Mouse (Mus musculus): ENCODE results near the gene Mpc1. TPM values are rescaled to one million over a fixed set of nuclear protein-coding genes. Genes with fewer than 3 reads are reported as not detected.

The Mpc1 gene
- polyA plus RNA-seq, 1 experiment: 27.9 TPM

- peaks cover 30% of the 10 kb centered on the region for H3K27me3 ChIP-seq (ENCODE audit: control insufficient read depth, insufficient read depth, insufficient read length)
- peak; percentile 16 for TF ChIP-seq USF1 (IDR thresholded peaks at IDR 0.05; ENCODE audit: low read depth)
- no peak for TF ChIP-seq CTCF (IDR thresholded peaks at IDR 0.05; ENCODE audit: control insufficient read depth, insufficient read depth, insufficient read length)
- H3K79me2 ChIP-seq (ENCODE audit: control insufficient read depth, insufficient read depth): no peaks in the 10 kb centered on the region
- no peaks in the 10 kb centered on the region for H3K79me3 ChIP-seq (ENCODE audit: low read depth)
- H3ac ChIP-seq (ENCODE audit: control insufficient read depth, insufficient read length, low read depth): no peak overlapping the region
- H3K36me3 ChIP-seq (ENCODE audit: control insufficient read depth, insufficient read depth): no peaks in the 10 kb centered on the region
- H3K4me3 ChIP-seq (ENCODE audit: insufficient read depth, poor library complexity, severe bottlenecking): no peak overlapping the region
Measured at GRCm38 (mm10) chr17:8277266-8277665, 5.4 kb upstream of the Mpc1 start.

GRCm38 (mm10) chr17:8278356-8278755 lies 4.3 kb upstream of the Mpc1 start:
- Histone ChIP-seq H3ac (ENCODE audit: control insufficient read depth, insufficient read length, low read depth) (no peak overlapping the region), H3K4me3 (ENCODE audit: insufficient read depth, poor library complexity, severe bottlenecking) (no peak overlapping the region), H3K79me2 (ENCODE audit: control insufficient read depth, insufficient read depth) (no peaks in the 10 kb centered on the region), H3K36me3 (ENCODE audit: control insufficient read depth, insufficient read depth) (no peaks in the 10 kb centered on the region), H3K79me3 (ENCODE audit: low read depth) (no peaks in the 10 kb centered on the region), H3K27me3 (ENCODE audit: control insufficient read depth, insufficient read depth, insufficient read length) (peaks cover 19% of the 10 kb centered on the region)
- TF ChIP-seq MAX (IDR thresholded peaks at IDR 0.05) (no peak), MYOG (IDR thresholded peaks at IDR 0.05; ENCODE audit: control insufficient read depth, extremely low read depth, insufficient read length) (no peak), MYOD1 (IDR thresholded peaks at IDR 0.05; ENCODE audit: control insufficient read depth, insufficient read length, low read depth) (no peak), USF1 (IDR thresholded peaks at IDR 0.05; ENCODE audit: low read depth) (no peak), CEBPB (IDR thresholded peaks at IDR 0.05; ENCODE audit: low read depth) (no peak), FOSL1 (IDR thresholded peaks at IDR 0.05; ENCODE audit: insufficient read depth, low read length, poor library complexity, severe bottlenecking) (no peak), CTCF (IDR thresholded peaks at IDR 0.05; ENCODE audit: control insufficient read depth, insufficient read depth, insufficient read length) (no peak)

GRCm38 (mm10) chr17:8283526-8284253 lies 986 bp downstream of the Mpc1 start:
- no peak for TF ChIP-seq FOSL1 (IDR thresholded peaks at IDR 0.05; ENCODE audit: insufficient read depth, low read length, poor library complexity, severe bottlenecking)
- no peak for TF ChIP-seq CEBPB (IDR thresholded peaks at IDR 0.05; ENCODE audit: low read depth)
- TF ChIP-seq MYOD1 (IDR thresholded peaks at IDR 0.05; ENCODE audit: control insufficient read depth, insufficient read length, low read depth): no peak
- no peak for TF ChIP-seq MYOG (IDR thresholded peaks at IDR 0.05; ENCODE audit: control insufficient read depth, extremely low read depth, insufficient read length)
- no peak for TF ChIP-seq USF1 (IDR thresholded peaks at IDR 0.05; ENCODE audit: low read depth)
- no peak for TF ChIP-seq MAX (IDR thresholded peaks at IDR 0.05)
- no peak for TF ChIP-seq CTCF (IDR thresholded peaks at IDR 0.05; ENCODE audit: control insufficient read depth, insufficient read depth, insufficient read length)
- H3K79me3 ChIP-seq (ENCODE audit: low read depth): no peaks in the 10 kb centered on the region

GRCm38 (mm10) chr17:8284254-8284661 lies 1.6 kb downstream of the Mpc1 start:
- peak overlapping the region; percentile 74 for H3ac ChIP-seq (ENCODE audit: control insufficient read depth, insufficient read length, low read depth)
- no peak for TF ChIP-seq MAX (IDR thresholded peaks at IDR 0.05)
- TF ChIP-seq CEBPB (IDR thresholded peaks at IDR 0.05; ENCODE audit: low read depth): no peak
- no peak for TF ChIP-seq MYOD1 (IDR thresholded peaks at IDR 0.05; ENCODE audit: control insufficient read depth, insufficient read length, low read depth)
- no peaks in the 10 kb centered on the region for H3K36me3 ChIP-seq (ENCODE audit: control insufficient read depth, insufficient read depth)
- H3K27me3 ChIP-seq (ENCODE audit: control insufficient read depth, insufficient read depth, insufficient read length): no peaks in the 10 kb centered on the region
- H3K79me3 ChIP-seq (ENCODE audit: low read depth): no peaks in the 10 kb centered on the region
- peak overlapping the region; percentile 83 for H3K4me3 ChIP-seq (ENCODE audit: insufficient read depth, poor library complexity, severe bottlenecking)
- H3K79me2 ChIP-seq (ENCODE audit: control insufficient read depth, insufficient read depth): peaks cover 19% of the 10 kb centered on the region

More at GRCm38 (mm10) chr17:8283526-8284253, 986 bp downstream of the Mpc1 start:
- Histone ChIP-seq H3K4me3 (ENCODE audit: insufficient read depth, poor library complexity, severe bottlenecking) (peak overlapping the region; percentile 83), H3K27me3 (ENCODE audit: control insufficient read depth, insufficient read depth, insufficient read length) (no peaks in the 10 kb centered on the region), H3ac (ENCODE audit: control insufficient read depth, insufficient read length, low read depth) (peak overlapping the region; percentile 86), H3K79me2 (ENCODE audit: control insufficient read depth, insufficient read depth) (peaks cover 19% of the 10 kb centered on the region), H3K36me3 (ENCODE audit: control insufficient read depth, insufficient read depth) (no peaks in the 10 kb centered on the region)

DNA sequence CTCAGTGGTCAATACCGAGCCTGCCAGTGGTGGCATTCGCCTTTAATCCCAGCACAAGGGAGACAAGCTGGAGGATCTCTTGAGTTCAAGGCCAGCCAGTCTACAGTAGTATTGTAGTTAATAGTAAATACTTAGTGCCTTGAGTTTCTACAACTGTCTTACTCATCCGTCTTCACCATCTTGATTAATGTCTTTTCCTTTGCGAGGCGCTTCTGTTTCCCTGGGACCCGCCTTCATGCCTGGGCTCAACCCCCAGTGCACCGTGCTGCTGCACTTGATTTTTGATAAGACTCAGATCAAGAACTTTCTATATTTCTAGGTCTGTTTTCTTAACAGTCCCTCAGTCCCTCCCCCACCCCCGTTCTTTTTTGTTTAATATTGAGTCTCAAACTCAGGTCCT lies 2.4 kb downstream of the Mpc1 start:
- Histone ChIP-seq H3K79me3 (ENCODE audit: low read depth) (no peaks in the 10 kb centered on the region), H3K36me3 (ENCODE audit: control insufficient read depth, insufficient read depth) (no peaks in the 10 kb centered on the region), H3ac (ENCODE audit: control insufficient read depth, insufficient read length, low read depth) (no peak overlapping the region), H3K4me3 (ENCODE audit: insufficient read depth, poor library complexity, severe bottlenecking) (peak overlapping the region; percentile 83), H3K79me2 (ENCODE audit: control insufficient read depth, insufficient read depth) (peaks cover 19% of the 10 kb centered on the region), H3K27me3 (ENCODE audit: control insufficient read depth, insufficient read depth, insufficient read length) (no peaks in the 10 kb centered on the region)
- TF ChIP-seq FOSL1 (IDR thresholded peaks at IDR 0.05; ENCODE audit: insufficient read depth, low read length, poor library complexity, severe bottlenecking) (no peak), MYOD1 (IDR thresholded peaks at IDR 0.05; ENCODE audit: control insufficient read depth, insufficient read length, low read depth) (no peak), CTCF (IDR thresholded peaks at IDR 0.05; ENCODE audit: control insufficient read depth, insufficient read depth, insufficient read length) (no peak), USF1 (IDR thresholded peaks at IDR 0.05; ENCODE audit: low read depth) (no peak)

GRCm38 (mm10) chr17:8286987-8287386 lies 4.3 kb downstream of the Mpc1 start:
- H3K4me3 ChIP-seq (ENCODE audit: insufficient read depth, poor library complexity, severe bottlenecking): no peak overlapping the region
- TF ChIP-seq MYOG (IDR thresholded peaks at IDR 0.05; ENCODE audit: control insufficient read depth, extremely low read depth, insufficient read length) (no peak), MYOD1 (IDR thresholded peaks at IDR 0.05; ENCODE audit: control insufficient read depth, insufficient read length, low read depth) (no peak)
- no peaks in the 10 kb centered on the region for H3K36me3 ChIP-seq (ENCODE audit: control insufficient read depth, insufficient read depth)
- peaks cover 19% of the 10 kb centered on the region for H3K79me2 ChIP-seq (ENCODE audit: control insufficient read depth, insufficient read depth)
- no peaks in the 10 kb centered on the region for H3K79me3 ChIP-seq (ENCODE audit: low read depth)
- H3K27me3 ChIP-seq (ENCODE audit: control insufficient read depth, insufficient read depth, insufficient read length): no peaks in the 10 kb centered on the region
- H3ac ChIP-seq (ENCODE audit: control insufficient read depth, insufficient read length, low read depth): no peak overlapping the region

Measured in C2C12 (cell line).